ENCODE assay signal across 8 mouse cellular contexts in genomic region chr16:89985702-89986481, GRCm38 (mm10).
DNase-seq lines count a peak whose midpoint lies in the region; ATAC-seq and TF ChIP-seq lines count a peak whose summit lies in the region.

No protein-coding gene starts in this region.

- H3K27me3 ChIP-seq in midbrain, embryonic 10.5 days (ENCODE audit: low read depth, poor library complexity, severe bottlenecking), result no peaks in the 10 kb centered on the region
- no peaks in the 10 kb centered on the region for H3K27me3 ChIP-seq in midbrain, embryonic 16.5 days (ENCODE audit: control insufficient read depth, insufficient read depth, low read depth, low read length)
- no peaks in the 10 kb centered on the region for H3K27me3 ChIP-seq in heart, postnatal 0 days (ENCODE audit: control insufficient read depth, insufficient read depth, low read length)

- TF ChIP-seq CTCF in heart, postnatal 0 days (IDR thresholded peaks at IDR 0.05; ENCODE audit: low read depth), result no peak

- peak overlapping the region; percentile 43; the same call in 1 of the 2 replicates for H3K27ac ChIP-seq in midbrain, embryonic 10.5 days (replicated peaks)
- no peak overlapping the region for H3K27ac ChIP-seq in midbrain, embryonic 16.5 days (ENCODE audit: low read length)
- H3K27ac ChIP-seq in heart, postnatal 0 days (ENCODE audit: low read depth), result peak overlapping the region; percentile 14; the same call in 1 of the 2 replicates

- no peaks in the 10 kb centered on the region for H3K36me3 ChIP-seq in midbrain, embryonic 10.5 days
- H3K36me3 ChIP-seq in midbrain, embryonic 16.5 days (ENCODE audit: control insufficient read depth, insufficient read depth, low read length), result no peaks in the 10 kb centered on the region
- no peaks in the 10 kb centered on the region for H3K36me3 ChIP-seq in heart, postnatal 0 days (replicated peaks; ENCODE audit: control insufficient read depth, insufficient read depth, low read length)

- H3K4me2 ChIP-seq in midbrain, embryonic 16.5 days (ENCODE audit: low read length), result no peak overlapping the region
- peak overlapping the region; percentile 24; the same call in 1 of the 2 replicates for H3K4me2 ChIP-seq in heart, postnatal 0 days (ENCODE audit: low read depth, low read length)

- no peak overlapping the region for H3K9ac ChIP-seq in midbrain, embryonic 16.5 days (ENCODE audit: low read depth, low read length)
- H3K9ac ChIP-seq in heart, postnatal 0 days (replicated peaks; ENCODE audit: low read depth, low read length), result no peak overlapping the region

- DNase-seq in midbrain, embryonic 10.5 days (ENCODE audit: low spot score), result no peak
- DNase-seq in adrenal gland, postnatal 10 days, result peak; percentile 51
- no peak for DNase-seq in heart, postnatal 0 days (ENCODE audit: low spot score)
- DNase-seq in urinary bladder, postnatal 25 days (ENCODE audit: low spot score), result no peak
- no peak for DNase-seq in Muller cell, postnatal 12 days (ENCODE audit: inconsistent ontology term)
- no peak for DNase-seq in layer of hippocampus, postnatal 36 days

- no peak for ATAC-seq in midbrain, embryonic 16.5 days
- no peak for ATAC-seq in heart, postnatal 0 days (ENCODE audit: insufficient read depth, low read depth)
- ATAC-seq in neutrophil, adult 5-6 weeks (ENCODE audit: extremely low read depth, insufficient number of reproducible peaks, low FRiP score, poor library complexity, severe bottlenecking), result peak; percentile 57

- WGBS in midbrain, embryonic 10.5 days, result 77% methylated on average over 20 of the region's 20 CpGs
- WGBS in midbrain, embryonic 16.5 days, result 69% methylated on average over 20 of the region's 20 CpGs
- 35% methylated on average over 20 of the region's 20 CpGs for WGBS in heart, postnatal 0 days

- H3K9me3 ChIP-seq in midbrain, embryonic 10.5 days (replicated peaks), result no peaks in the 10 kb centered on the region
- 0 out of 2 replicates have a peak, but pooled peaks cover 2% of the 10 kb centered on the region for H3K9me3 ChIP-seq in midbrain, embryonic 16.5 days (replicated peaks; ENCODE audit: control insufficient read depth, low read length, poor library complexity, severe bottlenecking)
- H3K9me3 ChIP-seq in heart, postnatal 0 days (replicated peaks; ENCODE audit: control insufficient read depth, low read length), result no peaks in the 10 kb centered on the region

- peaks cover 10% of the 10 kb centered on the region for H3K4me1 ChIP-seq in midbrain, embryonic 10.5 days
- peaks cover 2% of the 10 kb centered on the region; the same call in 1 of the 2 replicates for H3K4me1 ChIP-seq in midbrain, embryonic 16.5 days (ENCODE audit: control insufficient read depth, insufficient read depth, low read length)
- H3K4me1 ChIP-seq in heart, postnatal 0 days (ENCODE audit: control insufficient read depth, insufficient read depth), result peaks cover 4% of the 10 kb centered on the region; the same call in 1 of the 2 replicates

- TF ChIP-seq EP300 in heart, postnatal 0 days (IDR thresholded peaks at IDR 0.05; ENCODE audit: low read depth), result no peak

- no peak overlapping the region for H3K4me3 ChIP-seq in midbrain, embryonic 10.5 days
- no peak overlapping the region for H3K4me3 ChIP-seq in midbrain, embryonic 16.5 days (ENCODE audit: low read depth, low read length)
- H3K4me3 ChIP-seq in heart, postnatal 0 days (ENCODE audit: low read depth, low read length), result no peak overlapping the region
